Mouse (Mus musculus): Measurements from ENCODE around the gene Gramd1b.

Gene Gramd1b

DNA sequence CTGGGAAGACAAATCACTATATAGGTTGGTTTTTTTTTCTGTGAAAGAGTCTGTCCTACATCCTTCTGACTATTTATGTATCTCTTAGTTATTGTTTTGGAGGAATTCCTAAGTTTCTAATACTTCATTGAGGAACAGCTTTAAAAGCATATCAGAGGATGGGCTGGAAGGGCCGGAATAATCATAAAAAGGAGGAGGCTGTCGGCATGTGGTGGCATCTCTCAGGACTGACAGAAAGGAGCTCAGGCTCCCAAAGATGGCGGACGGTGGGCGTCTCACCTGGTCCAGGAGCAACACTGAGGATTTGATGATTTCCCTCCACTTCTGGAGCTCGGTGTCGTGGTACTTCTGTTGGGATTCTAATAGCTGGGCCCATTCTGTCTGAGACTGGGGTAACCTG is 231.9 kb downstream of the Gramd1b start:
- no peak for DNase-seq

DNA sequence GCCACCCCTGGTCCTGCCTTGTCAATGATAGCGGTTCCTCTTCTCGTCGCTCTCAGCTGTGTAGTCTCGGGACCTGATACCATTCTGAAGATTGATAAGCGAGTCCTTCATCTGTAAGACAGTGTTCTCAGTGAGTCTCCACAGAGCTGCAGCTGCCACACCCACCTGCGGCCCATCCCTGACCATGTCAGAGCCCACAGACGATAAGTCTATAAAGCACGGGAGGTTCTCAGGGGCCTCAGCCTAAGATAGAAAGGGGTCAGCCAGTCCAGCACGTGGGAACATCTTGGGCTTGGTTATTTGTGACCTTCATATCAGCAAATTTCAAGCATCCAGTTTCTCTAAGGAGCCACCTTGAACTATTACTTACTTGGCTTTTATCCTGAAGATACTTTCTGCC is 233.2 kb downstream of the Gramd1b start:
- no peak for DNase-seq

DNA sequence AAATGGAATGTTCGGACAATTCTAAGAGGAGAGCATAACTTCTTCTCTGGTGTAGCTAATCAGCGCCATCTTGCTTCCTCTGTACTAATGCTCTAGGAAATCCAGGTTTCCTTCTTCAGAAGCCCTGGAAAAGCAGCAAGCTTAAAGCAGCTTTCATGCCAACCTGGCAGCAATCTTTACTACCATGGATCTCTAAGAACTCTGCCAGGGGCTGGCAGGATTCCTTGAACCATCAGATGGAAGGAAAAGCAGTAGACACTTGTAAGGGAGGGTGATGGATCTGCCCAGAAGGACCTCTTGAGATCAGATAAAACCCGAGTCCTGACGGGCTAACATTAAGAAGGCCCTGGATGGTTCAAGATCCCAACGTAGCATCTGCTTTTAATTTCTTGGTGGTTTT is 234.9 kb downstream of the Gramd1b start:
- no peak for DNase-seq

DNA sequence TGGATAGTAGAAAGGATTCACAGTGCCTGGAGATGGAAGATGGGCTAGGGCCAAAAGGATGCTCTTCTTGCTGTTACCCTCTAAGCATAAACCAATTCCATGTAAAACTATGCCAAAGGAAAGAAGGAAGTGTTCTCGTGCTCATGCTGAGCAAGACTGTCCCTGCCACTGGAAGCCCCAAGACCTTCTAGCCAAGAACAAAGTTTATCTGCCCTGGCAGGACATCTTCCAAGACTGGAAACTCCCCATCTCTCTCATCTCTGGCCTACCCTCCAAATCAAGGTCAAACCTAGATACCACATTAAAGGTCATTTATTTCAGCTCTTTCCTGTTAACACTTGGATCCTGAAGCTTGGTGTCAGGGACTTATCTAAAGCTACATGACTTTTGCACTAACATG is 236.3 kb downstream of the Gramd1b start:
- no peak for DNase-seq

DNA sequence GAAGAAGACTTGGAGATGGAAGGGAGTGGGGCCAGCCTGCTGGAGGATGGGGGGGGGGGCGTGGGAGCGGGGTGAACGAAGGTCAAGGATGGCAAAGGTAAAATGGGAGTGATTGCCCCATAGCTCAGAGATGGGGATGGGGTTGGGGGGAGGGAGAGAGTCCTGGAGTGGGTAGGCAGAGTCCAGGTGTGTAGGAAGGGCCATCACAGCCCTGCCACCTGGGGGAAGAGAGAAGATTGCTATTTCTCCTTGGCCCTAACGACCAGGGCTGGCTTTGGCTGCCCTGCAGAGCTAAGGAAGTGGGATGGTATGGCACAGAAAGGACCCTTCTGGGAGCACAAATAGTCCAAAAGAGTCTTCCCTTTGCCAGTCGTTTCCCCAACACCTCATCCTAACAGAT is 237.0 kb downstream of the Gramd1b start:
- no peak for DNase-seq

DNA sequence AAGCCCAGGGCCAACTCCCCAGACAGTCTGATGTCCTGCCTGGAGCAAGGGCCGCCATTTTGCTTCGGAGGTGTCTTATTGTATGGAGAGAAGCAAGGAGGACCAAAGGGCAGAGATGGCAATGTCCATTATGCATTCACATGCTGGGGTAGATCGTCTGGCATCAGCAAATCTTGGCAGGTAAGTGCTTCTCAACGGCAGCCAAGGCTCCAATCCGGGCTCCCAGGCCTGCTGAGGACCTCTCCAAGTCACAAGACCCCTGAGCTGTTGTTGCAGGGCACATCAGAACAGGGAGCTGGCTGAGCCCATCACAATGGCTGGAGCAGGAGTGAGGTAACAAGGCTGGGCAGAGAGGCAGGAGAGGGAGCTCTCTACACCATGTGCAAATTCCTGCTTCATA is 237.4 kb downstream of the Gramd1b start:
- DNase-seq = no peak

DNA sequence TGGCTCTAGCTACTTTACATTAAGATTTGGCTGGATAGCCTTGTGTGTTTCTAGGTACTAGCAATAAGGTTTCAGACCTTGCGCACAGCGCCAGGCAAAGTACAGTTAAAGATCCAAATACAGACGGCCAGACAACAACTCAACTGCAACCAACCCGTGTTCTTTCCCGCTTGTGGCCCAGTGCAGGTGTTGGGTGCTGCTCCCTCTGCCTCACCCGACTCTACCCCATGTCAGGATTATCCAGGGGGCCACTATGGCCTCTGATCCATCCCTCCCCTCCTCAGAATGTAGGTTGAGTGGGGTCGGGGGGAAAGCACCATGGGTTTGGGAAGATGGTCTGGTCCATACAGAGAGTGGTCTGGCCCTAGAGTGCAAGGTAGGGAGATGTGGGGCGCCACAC is 237.9 kb downstream of the Gramd1b start:
- no peak for DNase-seq

DNA sequence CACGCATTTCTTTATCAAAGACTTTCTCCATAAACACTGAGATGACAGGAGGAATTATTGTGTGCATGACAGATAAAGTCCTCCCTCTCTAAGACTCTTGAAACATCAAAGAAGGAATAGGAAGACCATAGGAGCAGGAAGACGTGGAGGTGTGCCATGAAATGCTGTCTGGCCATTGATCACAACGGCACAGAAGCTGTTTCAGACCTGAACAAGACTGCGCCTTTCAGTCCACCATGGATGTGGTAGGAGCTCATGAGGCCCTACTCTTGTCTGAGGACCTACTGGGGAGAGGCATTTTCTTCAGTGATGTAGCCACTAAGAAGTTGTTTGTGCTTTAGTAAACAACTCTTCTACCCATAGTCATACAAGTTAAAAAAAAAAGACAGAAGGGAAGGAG is 238.7 kb downstream of the Gramd1b start:
- DNase-seq = no peak

DNA sequence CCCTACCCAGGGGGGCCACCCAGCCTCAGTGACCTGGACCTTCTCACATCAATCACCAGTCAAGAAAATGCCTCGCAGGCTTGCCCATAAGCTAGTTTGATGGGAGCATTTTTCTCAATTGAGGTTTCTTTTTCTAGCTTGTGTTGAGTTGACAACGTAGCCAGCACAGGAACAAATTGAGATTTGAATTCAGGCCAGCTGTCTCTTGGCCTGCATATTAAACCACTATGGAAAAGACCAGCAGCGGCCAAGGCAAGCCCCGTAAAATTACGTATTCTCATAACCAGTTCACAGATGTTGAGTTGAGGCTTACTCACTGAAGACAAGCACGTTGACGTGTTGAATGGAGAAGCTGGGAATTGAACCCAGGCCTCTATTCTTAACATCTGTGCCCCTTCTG is 248.2 kb downstream of the Gramd1b start:
- DNase-seq = no peak

DNA sequence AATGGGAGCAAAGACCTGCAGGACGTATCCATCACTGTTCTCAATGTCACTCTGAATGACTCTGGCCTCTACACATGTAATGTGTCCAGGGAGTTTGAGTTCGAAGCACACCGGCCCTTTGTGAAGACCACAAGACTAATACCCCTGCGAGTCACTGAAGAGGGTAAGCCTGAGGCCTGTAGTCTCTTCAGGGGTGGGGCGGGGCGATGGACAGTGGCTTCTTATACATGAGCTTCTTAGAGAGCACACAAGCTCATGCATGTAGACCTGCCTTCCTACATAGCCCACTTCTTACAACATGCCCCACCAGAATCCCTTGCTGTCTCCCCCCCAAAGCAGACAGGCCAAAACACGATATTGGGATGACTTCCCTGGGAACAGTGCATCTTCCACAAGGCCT is 251.7 kb downstream of the Gramd1b start:
- DNase-seq = no peak

DNA sequence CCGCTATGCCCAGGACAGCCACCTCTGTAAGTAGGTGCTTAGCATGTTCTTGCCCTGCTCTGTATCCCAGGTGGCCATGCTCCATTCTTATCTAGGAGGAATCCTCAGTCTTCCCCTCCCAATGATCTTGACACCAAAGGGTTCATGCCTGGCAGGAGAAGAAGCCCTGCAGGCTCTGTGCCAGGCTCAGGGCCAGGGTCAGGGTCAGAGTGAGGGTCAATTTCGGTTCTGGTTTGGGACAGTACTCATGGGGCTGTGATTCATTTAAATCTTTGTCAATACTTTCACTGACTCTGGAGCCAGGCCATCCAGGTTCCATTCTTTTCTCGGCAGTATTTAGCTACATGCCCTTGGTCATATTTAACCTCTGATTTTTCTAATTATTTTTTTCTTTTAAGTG is 253.5 kb downstream of the Gramd1b start:
- no peak for DNase-seq

DNA sequence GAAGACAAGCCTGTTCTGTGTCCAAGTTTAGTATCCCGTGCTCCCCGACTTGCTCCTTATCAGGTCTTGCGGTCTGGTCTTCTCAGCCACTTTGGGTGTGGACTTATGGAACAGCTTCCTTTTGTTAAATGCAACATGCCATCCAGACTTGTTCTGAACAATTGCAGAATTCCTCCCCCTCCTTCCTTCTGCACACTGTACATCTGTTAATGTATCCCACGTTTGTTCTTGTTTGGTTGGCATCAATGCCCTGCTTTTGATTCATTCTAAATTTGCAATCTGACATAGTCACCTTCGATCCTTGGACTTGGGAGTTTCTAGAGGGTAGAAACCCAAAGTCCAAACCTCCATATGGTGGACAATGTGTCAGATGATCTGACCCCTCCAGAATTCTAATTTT is 255.3 kb downstream of the Gramd1b start:
- DNase-seq = no peak

DNA sequence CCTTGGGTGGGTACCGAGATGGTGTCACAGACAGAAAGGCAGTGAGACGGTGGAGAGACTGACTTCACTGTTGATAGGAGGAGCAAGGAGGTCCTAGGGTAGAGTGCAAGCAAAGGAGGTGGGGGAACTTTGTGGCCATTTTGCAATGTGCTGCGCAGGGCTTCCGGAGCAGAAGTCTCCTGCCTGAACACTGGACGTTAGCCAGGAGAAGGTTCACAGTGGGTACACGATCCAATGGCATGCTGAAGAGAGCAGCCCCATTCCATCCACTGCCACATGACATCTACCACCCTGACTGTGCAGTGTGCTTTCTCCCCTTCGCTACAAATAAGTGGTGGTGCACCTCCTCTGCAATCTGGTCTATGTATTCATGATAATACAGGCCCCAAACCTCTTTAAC is 258.4 kb downstream of the Gramd1b start:
- DNase-seq = no peak

DNA sequence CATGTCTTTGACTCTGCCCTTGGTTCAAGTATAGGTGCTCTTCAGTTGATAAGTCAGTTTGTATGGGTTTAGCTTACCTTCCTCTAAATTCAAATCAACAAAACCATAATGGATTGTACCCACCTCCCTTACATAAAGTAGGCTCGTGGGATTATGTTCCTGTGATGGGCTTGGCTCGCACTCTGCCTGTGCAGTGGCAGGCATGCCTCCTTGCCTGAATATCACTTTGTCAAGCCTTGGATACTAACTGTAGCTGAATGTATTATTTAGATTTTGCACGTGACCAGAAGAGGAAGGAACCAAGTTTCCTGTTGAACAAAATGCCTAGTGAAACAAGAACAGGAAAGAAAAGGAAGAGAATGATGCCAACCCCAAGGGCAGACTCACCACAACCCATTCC is 260.1 kb downstream of the Gramd1b start:
- DNase-seq = no peak

DNA sequence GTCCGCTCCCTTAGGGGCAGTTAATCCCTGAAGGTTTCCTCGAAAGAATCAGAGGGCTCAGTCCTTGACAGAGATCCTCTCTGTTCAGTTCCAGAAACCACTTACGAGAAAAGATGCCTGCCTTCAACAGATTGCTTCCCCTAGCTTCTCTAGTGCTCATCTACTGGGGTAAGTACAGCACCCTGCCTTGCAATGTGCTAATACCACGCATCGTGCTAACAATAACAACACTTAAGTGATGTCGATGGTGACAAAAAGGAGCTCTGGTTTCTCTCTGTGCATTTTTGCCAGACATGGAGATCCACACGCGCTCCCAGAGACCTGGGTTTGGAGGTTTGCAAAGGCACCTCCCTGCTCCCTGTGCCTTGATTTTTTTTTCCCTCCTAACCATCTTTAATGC is 261.3 kb downstream of the Gramd1b start:
- DNase-seq = no peak

DNA sequence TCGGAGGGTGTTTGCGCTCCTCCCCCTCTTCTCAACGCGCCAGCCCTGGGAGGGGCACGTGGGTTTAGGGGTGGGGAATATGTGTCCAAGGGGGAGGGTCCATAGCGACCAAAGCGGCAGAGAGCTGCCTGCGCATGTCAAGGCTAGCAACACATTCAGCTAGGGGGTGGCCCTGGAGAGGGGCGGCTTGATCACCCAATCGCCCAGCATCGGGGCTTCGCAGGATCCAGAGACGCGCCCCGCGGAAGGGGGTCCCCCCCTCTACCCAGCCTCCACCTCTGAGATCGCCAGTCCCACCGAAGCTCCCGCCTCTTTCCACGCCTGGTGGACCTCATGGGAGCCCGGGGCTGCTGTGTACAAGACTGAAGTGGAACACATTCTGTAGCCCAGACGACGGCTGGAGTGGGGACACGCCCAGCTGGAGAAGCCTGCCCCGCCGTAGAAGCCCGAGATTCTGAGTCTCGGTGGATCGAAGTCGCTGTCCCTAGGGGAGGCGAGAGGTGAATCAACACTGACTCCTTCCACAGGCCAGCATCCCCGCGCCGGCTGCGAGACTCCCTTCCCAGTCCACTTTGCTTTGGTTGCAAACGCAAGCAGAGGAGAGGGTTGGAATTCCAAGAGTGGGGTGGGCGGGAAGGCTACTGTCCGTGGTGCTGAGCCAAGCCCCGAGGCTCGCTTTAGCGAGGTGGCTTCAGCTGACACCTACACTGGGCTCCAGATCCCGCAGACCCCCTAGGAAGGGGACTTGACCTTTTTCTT is 261.9 kb downstream of the Gramd1b start, which contains the start of gene Scn3b:
Gene Scn3b (plus strand): TSS at position 115 of the 759 bp plus-strand sequence.
- peak; percentile 29 for DNase-seq

DNA sequence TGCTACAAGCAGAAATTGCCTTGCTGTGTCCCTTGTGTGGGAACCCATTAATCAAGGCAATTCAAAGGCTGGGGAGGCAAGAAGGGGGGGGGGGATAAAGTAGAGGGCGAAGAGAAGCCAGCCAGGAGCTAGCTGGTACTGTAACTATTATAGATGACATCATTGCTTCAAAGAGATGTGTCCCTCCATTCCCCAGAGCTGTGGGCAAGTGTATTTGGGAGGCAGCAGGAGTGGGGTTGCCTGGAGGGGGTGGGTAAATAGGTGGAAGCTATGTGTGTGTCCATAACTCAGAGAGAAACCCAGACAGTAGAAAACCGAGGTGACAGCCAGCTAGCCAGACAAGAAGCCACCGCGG is 262.5 kb downstream of the Gramd1b start:
- DNase-seq = no peak

DNA sequence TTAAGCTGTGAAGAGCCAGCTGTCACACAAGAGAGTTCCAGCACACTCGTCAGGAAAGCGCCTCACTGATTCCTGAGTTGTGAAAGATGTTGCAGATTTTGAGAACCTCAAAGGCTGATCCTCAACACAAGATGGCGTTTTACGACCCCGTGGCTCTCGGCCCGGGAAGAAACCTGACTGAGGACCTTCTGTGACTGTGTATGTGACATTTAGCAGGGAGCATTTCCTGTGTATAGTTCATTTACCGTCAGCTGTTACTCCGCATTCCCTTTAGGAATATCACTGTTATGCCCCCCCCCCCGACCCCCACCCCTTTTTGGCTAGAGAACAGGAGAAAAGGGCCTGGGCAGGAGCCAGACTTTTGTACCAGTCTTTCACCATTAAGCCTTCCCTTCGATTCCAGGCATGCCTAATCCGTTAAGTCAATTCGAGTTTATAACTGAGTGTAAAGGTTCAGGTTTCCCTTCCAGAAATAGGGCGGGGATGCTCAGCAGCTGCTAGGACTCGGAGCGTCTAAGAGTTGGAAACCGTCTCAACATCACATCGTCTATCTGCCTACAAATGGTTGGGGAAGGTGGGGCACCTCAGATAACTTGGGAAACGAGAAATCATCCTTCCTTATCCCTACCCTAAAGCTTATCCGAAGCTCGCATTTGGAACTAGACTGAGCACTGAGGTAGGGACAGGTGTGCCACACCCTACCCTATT is 263.0 kb downstream of the Gramd1b start:
- DNase-seq = no peak

DNA sequence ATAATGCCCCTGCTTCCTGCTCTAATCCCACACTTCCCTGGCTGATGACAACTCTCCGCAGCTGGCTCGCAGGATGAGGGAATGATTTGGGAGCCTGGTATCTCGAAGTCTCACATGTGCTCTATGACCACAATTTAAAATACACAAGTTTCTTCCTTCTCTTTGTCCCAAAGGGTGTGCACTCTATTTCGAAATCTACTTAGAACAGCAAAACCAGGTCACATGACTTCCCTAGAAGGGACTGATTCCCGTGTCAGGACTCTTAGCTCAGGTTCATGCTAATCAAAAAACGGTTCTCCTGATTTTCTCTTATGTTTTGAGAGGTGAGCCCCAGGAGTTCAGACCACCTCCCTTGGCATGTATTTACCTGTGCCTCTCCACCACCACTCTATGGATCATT is 267.3 kb downstream of the Gramd1b start:
- no peak for DNase-seq

DNA sequence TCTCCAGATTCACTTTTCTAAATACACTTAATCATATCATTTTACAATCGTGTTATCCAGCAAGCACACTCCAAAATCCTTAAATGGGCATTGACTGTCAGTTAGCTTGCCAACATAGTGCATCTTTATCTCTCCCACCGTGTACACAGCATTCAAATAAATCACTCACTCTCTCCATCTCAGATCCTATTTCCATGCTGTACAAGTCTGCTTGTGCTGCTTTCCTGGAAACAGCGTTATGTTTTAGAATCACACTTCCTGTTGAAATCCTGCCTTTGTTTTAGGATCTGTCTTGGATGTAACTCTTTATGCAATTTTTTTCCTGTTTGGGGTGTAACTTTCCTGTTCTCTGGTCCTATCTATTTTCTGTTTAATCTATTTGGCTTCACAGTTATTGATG is 278.7 kb downstream of the Gramd1b start:
- DNase-seq = no peak

DNA sequence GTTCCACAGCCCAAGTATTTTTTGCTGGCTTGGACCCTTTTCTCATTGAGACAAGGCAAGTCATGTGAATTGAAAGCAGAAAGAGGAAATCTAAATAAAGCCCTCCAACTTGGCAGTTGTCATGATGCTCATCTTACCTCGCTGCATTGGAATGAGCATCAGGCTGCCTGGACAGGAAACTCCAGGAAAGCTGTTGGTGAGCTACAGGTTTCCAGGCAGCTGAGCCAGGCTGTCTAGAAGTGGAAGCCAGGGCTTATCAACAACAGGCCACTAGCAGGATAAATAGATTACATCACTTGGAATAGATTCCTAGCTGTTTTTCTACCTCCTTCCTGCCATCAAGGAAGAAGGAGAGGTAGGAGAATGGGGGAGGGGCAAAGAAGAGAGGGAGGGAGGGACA is 282.1 kb downstream of the Gramd1b start:
- no peak for DNase-seq

DNA sequence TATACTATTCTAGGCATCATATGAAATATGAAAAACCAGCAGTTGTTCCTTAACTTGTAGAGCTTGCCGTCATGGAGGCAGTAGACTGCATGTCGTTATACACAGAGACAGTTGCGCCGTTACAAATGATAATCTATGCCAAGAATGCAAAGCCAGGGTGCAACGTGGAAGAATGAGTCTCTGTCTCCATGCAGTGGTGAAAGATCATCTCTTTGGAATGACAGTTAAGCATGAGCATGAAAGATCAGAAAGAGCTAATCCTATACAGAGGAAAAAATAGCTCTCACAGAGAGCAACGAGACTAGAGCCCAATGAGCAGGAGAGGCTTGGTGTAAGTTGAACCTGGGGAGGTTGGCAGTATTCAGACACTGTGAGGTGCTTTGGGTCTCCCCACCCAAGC is 284.5 kb downstream of the Gramd1b start:
- no peak for DNase-seq

DNA sequence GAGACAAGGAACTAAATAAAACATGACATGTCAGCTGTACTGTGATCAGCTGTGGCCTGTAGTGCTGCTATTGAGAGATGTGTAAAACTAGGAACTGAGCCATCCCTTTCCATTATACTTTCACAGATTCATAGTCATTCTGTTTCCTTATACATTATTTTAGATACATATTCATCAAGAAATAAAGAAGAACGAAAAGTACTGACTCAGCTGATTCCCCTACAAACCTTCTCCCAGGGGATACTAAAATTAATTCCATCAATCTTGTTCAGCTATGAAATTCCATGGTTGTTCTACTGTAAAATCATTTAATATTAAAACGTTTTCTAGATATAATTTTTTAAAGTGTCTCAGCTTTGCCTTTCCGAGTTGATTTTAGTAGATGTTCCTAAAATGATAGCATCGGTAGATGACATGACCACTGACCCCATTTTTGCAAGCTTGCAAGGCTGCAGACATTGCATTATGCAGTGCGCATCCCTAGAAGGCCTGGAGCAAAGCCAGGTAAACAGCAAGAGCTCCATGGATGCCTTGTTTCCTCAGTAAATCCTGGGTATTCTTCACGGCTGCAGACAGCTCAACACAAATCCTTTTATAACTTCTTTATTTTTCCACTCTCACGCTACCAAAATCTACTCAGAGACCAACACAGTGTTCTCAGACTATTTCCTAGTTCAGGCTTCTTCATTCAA is 285.1 kb downstream of the Gramd1b start:
- no peak for DNase-seq

DNA sequence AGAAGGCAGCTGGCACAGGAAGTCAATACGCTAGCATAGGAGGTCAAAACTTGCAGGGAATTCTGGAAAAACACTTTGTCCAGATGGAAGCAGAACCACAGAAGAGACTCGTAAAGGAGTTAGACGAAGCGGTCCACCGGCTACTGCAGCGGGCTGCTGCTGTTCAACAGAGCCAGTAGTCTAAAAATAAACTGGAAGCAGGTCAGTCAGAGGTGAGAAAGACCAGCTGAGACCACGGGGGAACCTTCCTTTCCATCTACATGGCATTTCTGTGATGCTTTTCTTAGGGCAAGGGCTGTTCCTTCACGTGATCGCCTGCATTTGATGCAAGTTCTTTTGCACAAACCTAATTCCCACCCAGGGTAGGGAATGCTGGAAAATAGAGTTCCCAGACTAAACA is 285.7 kb downstream of the Gramd1b start:
- DNase-seq = no peak
